Mouse (Mus musculus) embryonic fibroblast, embryonic 13.5 days (primary cell): Measurements from ENCODE around the gene Mgea5. TPM values are rescaled to one million over a fixed set of nuclear protein-coding genes. Genes with fewer than 3 reads are reported as not detected.

Experiments
- H3K27ac ChIP-seq: 2 replicates; pipeline ENCODE4 v1.5.1; 2012; ENCODE audit warnings: low read length, control low read depth, inconsistent platforms; ENCODE audit not compliant: insufficient read depth
- H3K4me1 ChIP-seq: 2 replicates; pipeline ENCODE4 v1.6.1; 2011; ENCODE audit warnings: low read length; ENCODE audit not compliant: control insufficient read depth, insufficient read depth
- H3K4me3 ChIP-seq: 2 replicates; pipeline ENCODE4 v1.5.1; 2011; ENCODE audit warnings: mild to moderate bottlenecking, control low read depth, low read length; ENCODE audit not compliant: insufficient read depth
- CTCF ChIP-seq: IDR thresholded peaks from 2 replicates; pipeline ENCODE4 v1.5.1; 2011; ENCODE audit warnings: mild to moderate bottlenecking, control low read depth, low read length, moderate library complexity, borderline replicate concordance; ENCODE audit not compliant: insufficient read depth
- POLR2A ChIP-seq: IDR thresholded peaks from 2 replicates; pipeline ENCODE4 v1.6.1; 2011; ENCODE audit warnings: low read depth, mild to moderate bottlenecking, control low read depth, low read length, moderate library complexity
- polyA plus RNA-seq: library from polyadenylated mRNA; stranded (reverse); fragments of >200 nt; gene quantifications from 2 replicates; pipeline ENCODE4 v1.2.4, GENCODE M21; 2011; ENCODE audit warnings: low read depth; ENCODE audit not compliant: missing spikeins, insufficient read length

Gene Mgea5
- polyA plus RNA-seq, 1 experiment: 87.4 TPM

- Histone ChIP-seq H3K4me3 (no peak overlapping the region), H3K4me1 (no peaks in the 10 kb centered on the region), H3K27ac (no peak overlapping the region)
- no peak for TF ChIP-seq POLR2A
- no peak for TF ChIP-seq CTCF
Observed at GRCm38 (mm10) chr19:45734762-45735161, 48.9 kb downstream of the Mgea5 start.

- Histone ChIP-seq H3K4me3 (no peak overlapping the region), H3K27ac (no peak overlapping the region), H3K4me1 (no peaks in the 10 kb centered on the region)
- TF ChIP-seq POLR2A (no peak), CTCF (no peak)
Observed at GRCm38 (mm10) chr19:45734191-45734590, 49.4 kb downstream of the Mgea5 start.

- no peak overlapping the region for H3K4me3 ChIP-seq
- TF ChIP-seq CTCF (no peak), POLR2A (no peak)
- H3K27ac ChIP-seq: no peak overlapping the region
- H3K4me1 ChIP-seq: no peaks in the 10 kb centered on the region
Observed at GRCm38 (mm10) chr19:45733564-45733963, 50.1 kb downstream of the Mgea5 start.

DNA sequence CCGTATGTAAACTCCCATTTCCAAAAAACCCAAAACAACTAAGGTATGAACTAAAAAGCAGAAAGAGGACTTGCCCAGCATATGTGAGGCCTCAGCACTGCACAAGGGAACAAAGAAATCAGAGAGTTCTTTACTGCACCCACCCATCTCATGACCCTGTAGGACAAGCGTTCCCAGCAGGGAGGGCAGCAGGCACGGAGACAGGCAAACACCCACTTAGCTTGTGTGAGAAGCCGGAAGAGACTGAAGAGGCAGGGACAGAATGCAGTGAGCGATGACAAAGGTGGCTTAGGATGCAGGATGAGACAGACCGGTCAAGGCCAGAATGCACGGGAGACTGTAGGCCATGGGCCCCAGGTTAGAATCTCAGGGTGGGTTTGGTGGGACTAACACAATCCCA, 52.0 kb downstream of the Mgea5 start:
- TF ChIP-seq POLR2A: no peak
- TF ChIP-seq CTCF: no peak
- H3K4me3 ChIP-seq: no peak overlapping the region
- no peaks in the 10 kb centered on the region for H3K4me1 ChIP-seq
- no peak overlapping the region for H3K27ac ChIP-seq

- no peak overlapping the region for H3K27ac ChIP-seq
- no peak for TF ChIP-seq CTCF
Observed at GRCm38 (mm10) chr19:45730042-45730441, 53.6 kb downstream of the Mgea5 start.

DNA sequence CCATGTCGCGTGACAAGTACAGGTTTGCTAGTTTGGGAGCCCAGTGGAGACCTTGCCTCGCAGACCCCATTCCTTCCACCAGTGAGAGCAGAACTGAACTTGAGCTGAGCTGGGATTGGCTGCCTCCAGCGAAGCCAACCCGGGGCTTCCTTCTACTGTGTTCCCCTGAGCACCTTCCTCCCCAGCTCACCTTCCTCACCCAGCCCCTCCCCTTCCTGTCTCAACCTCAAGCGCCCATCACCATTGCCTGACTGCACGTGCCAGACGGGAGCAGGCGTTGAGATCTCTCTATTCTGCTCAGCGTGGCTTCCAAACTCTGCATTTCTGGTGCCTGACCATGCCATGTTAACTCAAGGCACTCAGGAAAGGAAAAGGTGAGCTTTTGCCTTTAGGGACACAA, 56.4 kb downstream of the Mgea5 start:
- no peaks in the 10 kb centered on the region for H3K4me1 ChIP-seq
- TF ChIP-seq CTCF: no peak
- TF ChIP-seq POLR2A: no peak
- no peak overlapping the region for H3K4me3 ChIP-seq
- H3K27ac ChIP-seq: no peak overlapping the region

More at GRCm38 (mm10) chr19:45730042-45730441, 53.6 kb downstream of the Mgea5 start:
- no peak overlapping the region for H3K4me3 ChIP-seq
- no peaks in the 10 kb centered on the region for H3K4me1 ChIP-seq

- H3K27ac ChIP-seq: no peak overlapping the region
- TF ChIP-seq CTCF (no peak), POLR2A (no peak)
- no peak overlapping the region for H3K4me3 ChIP-seq
- H3K4me1 ChIP-seq: no peaks in the 10 kb centered on the region
Observed at GRCm38 (mm10) chr19:45725677-45726277, 57.9 kb downstream of the Mgea5 start.

- Histone ChIP-seq H3K4me1 (peaks cover 5% of the 10 kb centered on the region), H3K4me3 (no peak overlapping the region), H3K27ac (no peak overlapping the region)
- TF ChIP-seq CTCF (no peak), POLR2A (no peak)
Observed at GRCm38 (mm10) chr19:45722188-45722587, 61.4 kb downstream of the Mgea5 start.

DNA sequence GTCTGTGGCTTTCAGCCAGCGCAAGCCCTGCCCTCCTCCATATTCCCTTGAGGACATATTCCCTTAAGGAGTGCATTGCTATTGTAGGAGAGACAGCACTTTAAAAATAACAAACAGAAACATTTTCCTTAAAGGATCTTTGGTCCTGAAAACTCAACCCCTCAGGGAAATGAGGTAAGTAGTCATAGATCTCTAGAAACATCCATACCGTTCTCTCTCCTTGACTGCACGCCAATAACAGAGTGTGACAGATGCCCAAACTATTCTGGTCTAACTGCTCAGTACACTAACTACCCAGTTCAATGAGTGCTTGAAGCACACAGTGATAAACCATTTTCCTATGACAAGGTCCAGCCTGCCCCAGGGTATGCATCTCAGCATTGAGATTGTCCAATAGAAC, 65.4 kb downstream of the Mgea5 start:
- Histone ChIP-seq H3K4me1 (peaks cover 5% of the 10 kb centered on the region), H3K27ac (no peak overlapping the region), H3K4me3 (no peak overlapping the region)
- TF ChIP-seq CTCF: no peak
- TF ChIP-seq POLR2A: no peak

GRCm38 (mm10) chr19:45717493-45718220, 66.0 kb downstream of the Mgea5 start:
- Histone ChIP-seq H3K4me1 (peaks cover 5% of the 10 kb centered on the region), H3K27ac (no peak overlapping the region), H3K4me3 (no peak overlapping the region)
- TF ChIP-seq POLR2A (no peak), CTCF (no peak)

GRCm38 (mm10) chr19:45708704-45709103, 74.9 kb downstream of the Mgea5 start:
- H3K4me1 ChIP-seq: no peaks in the 10 kb centered on the region
- no peak overlapping the region for H3K4me3 ChIP-seq
- TF ChIP-seq POLR2A (no peak), CTCF (no peak)
- H3K27ac ChIP-seq: no peak overlapping the region

Other genes starting within 250 kb of the Mgea5 start
- gene Poll, start 223.3 kb downstream of the Mgea5 start, polyA plus RNA-seq: 5.1 and 5.6 TPM in 2 replicates
- gene Gm17018, start 223.2 kb downstream of the Mgea5 start, polyA plus RNA-seq: 20.8 and 26.7 TPM in 2 replicates
- gene Fbxw4, start 123.5 kb downstream of the Mgea5 start, polyA plus RNA-seq: 13.4 and 18.0 TPM in 2 replicates
- gene Fgf8, start 40.9 kb downstream of the Mgea5 start, polyA plus RNA-seq: not detected in 2 replicates
- gene Npm3, start 34.2 kb downstream of the Mgea5 start, polyA plus RNA-seq: 95.8 and 99.4 TPM in 2 replicates
- not detected in 2 replicates for gene Kcnip2, start 32.2 kb upstream of the Mgea5 start, polyA plus RNA-seq
- 10.5 and 15.3 TPM in 2 replicates for gene Armh3, start 214.7 kb upstream of the Mgea5 start, polyA plus RNA-seq
- gene Hps6, start 219.7 kb upstream of the Mgea5 start, polyA plus RNA-seq: 4.7 and 5.4 TPM in 2 replicates